Mouse (Mus musculus) urinary bladder, postnatal 0 days (tissue): ENCODE data around the gene Gga3. TPM values are rescaled to one million over a fixed set of nuclear protein-coding genes. Genes with fewer than 3 reads are reported as not detected.

Source experiments
- polyA plus RNA-seq: library from polyadenylated mRNA; unstranded; fragments of >200 nt; fragmentation: Nextera tagmentation; extraction: Ambion mirVana; gene quantifications from 2 replicates; pipeline ENCODE4 v1.2.1, GENCODE M21; 2015

Gga3 gene
- polyA plus RNA-seq: 8.4 TPM in 2 replicates

GRCm38 (mm10) chr11:115603476-115604303 is at the start of gene Gga3, which contains the start of gene Mrps7:
TSS of gene Gga3 (minus strand) at chr11:115604051.
TSS of gene Mrps7 (plus strand) at chr11:115603925.

GRCm38 (mm10) chr11:115627705-115628464 is 24.0 kb upstream of the Gga3 start, which contains the start of gene Slc25a19:
TSS of gene Slc25a19 (minus strand) at chr11:115628295.

GRCm38 (mm10) chr11:115612410-115613137 is 8.7 kb upstream of the Gga3 start, which contains the start of gene Mif4gd:
TSS of gene Mif4gd (minus strand) at chr11:115612969.

GRCm38 (mm10) chr11:115564064-115564809 is 39.6 kb downstream of the Gga3 start, which contains the start of gene Nup85:
TSS of gene Nup85 (plus strand) at chr11:115564434.

GRCm38 (mm10) chr11:115536038-115536681 is 67.7 kb downstream of the Gga3 start, which contains the start of gene Sumo2:
TSS of gene Sumo2 (minus strand) at chr11:115536276.

Other genes with a start within 250 kb of the Gga3 start
- 11.1 and 12.8 TPM in 2 replicates for gene Hid1, start 236.3 kb downstream of the Gga3 start, polyA plus RNA-seq
- gene Cdr2l, start 222.1 kb downstream of the Gga3 start, polyA plus RNA-seq: 7.2 and 7.3 TPM in 2 replicates
- 131 and 132 TPM in 2 replicates for gene Mrpl58, start 200.3 kb downstream of the Gga3 start, polyA plus RNA-seq
- gene Atp5h, start 184.1 kb downstream of the Gga3 start, polyA plus RNA-seq: 784 and 794 TPM in 2 replicates
- gene Kctd2, start 183.9 kb downstream of the Gga3 start, polyA plus RNA-seq: 11.1 and 11.3 TPM in 2 replicates
- gene Trim80, start 163.5 kb downstream of the Gga3 start, polyA plus RNA-seq: not detected in 2 replicates
- 0.22 and 0.33 TPM in 2 replicates for gene Slc16a5, start 141.6 kb downstream of the Gga3 start, polyA plus RNA-seq
- gene Armc7, start 128.4 kb downstream of the Gga3 start, polyA plus RNA-seq: 4.4 and 5.6 TPM in 2 replicates
- gene Nt5c, start 112.2 kb downstream of the Gga3 start, polyA plus RNA-seq: 85.1 and 95.3 TPM in 2 replicates
- gene Jpt1, start 89.7 kb downstream of the Gga3 start, polyA plus RNA-seq: 154 and 157 TPM in 2 replicates
- 464 and 528 TPM in 2 replicates for gene Sumo2, start 67.8 kb downstream of the Gga3 start, polyA plus RNA-seq
- 56.7 and 60.6 TPM in 2 replicates for gene Nup85, start 39.6 kb downstream of the Gga3 start, polyA plus RNA-seq
- 47.1 and 54.7 TPM in 2 replicates for gene Mrps7, start 126 bp downstream of the Gga3 start, polyA plus RNA-seq
- gene Mif4gd, start 8.9 kb upstream of the Gga3 start, polyA plus RNA-seq: 39.6 and 43.5 TPM in 2 replicates
- 11.5 and 13.6 TPM in 2 replicates for gene Slc25a19, start 24.2 kb upstream of the Gga3 start, polyA plus RNA-seq
- gene Grb2, start 104.5 kb upstream of the Gga3 start, polyA plus RNA-seq: 51.7 and 54.6 TPM in 2 replicates
- gene Tmem94, start 161.4 kb upstream of the Gga3 start, polyA plus RNA-seq: 8.6 and 9.0 TPM in 2 replicates
- gene Caskin2, start 209.6 kb upstream of the Gga3 start, polyA plus RNA-seq: 7.9 and 8.2 TPM in 2 replicates
- gene Tsen54, start 210.7 kb upstream of the Gga3 start, polyA plus RNA-seq: 16.5 and 18.5 TPM in 2 replicates
- 21.2 and 21.8 TPM in 2 replicates for gene Llgl2, start 220.0 kb upstream of the Gga3 start, polyA plus RNA-seq